Comparison of ENCODE assay signal across 8 mouse cellular contexts in genomic region chr9:20971751-20972140, GRCm38 (mm10). TPM values are rescaled to one million over a fixed set of nuclear protein-coding genes. Genes with fewer than 3 reads are reported as not detected.
DNase-seq lines count a peak whose midpoint lies in the region; ATAC-seq and TF ChIP-seq lines count a peak whose summit lies in the region.

No protein-coding gene starts in this region.

- no peak overlapping the region for H3K9ac ChIP-seq in kidney, embryonic 15.5 days
- no peak overlapping the region for H3K9ac ChIP-seq in embryonic facial prominence, embryonic 15.5 days
- H3K9ac ChIP-seq in midbrain, postnatal 0 days (replicated peaks; ENCODE audit: low read length, poor library complexity, severe bottlenecking) = peak overlapping the region; percentile 25; the same call in 1 of the 2 replicates

- H3K9me3 ChIP-seq in kidney, embryonic 15.5 days (replicated peaks) = no peaks in the 10 kb centered on the region
- H3K9me3 ChIP-seq in embryonic facial prominence, embryonic 15.5 days (replicated peaks) = no peaks in the 10 kb centered on the region
- H3K9me3 ChIP-seq in hindbrain, embryonic 10.5 days = no peaks in the 10 kb centered on the region
- no peaks in the 10 kb centered on the region for H3K9me3 ChIP-seq in midbrain, postnatal 0 days (ENCODE audit: low read length)

- H3K27ac ChIP-seq in kidney, embryonic 15.5 days = peak overlapping the region; percentile 90
- peak overlapping the region; percentile 99 for H3K27ac ChIP-seq in embryonic facial prominence, embryonic 15.5 days (replicated peaks)
- peak overlapping the region; percentile 83 for H3K27ac ChIP-seq in hindbrain, embryonic 10.5 days
- H3K27ac ChIP-seq in midbrain, postnatal 0 days (ENCODE audit: low read depth, low read length) = peak overlapping the region; percentile 44; the same call in 1 of the 2 replicates

- DNase-seq in kidney, adult 18-20 months = no peak
- DNase-seq in hindbrain, embryonic 10.5 days (ENCODE audit: low spot score) = peak; percentile 28
- DNase-seq in midbrain, postnatal 0 days (ENCODE audit: low spot score) = no peak
- no peak for DNase-seq in thymus, postnatal 10 days (ENCODE audit: low spot score in 2 of 2)
- no peak for DNase-seq in yolk sac, embryonic 10.5 days (ENCODE audit: low spot score)
- DNase-seq in ovary, postnatal 36 days (ENCODE audit: low spot score) = no peak

- no peak for TF ChIP-seq CTCF in midbrain, postnatal 0 days (IDR thresholded peaks at IDR 0.05)

- 25% methylated on average over 7 of the region's 7 CpGs for WGBS in kidney, embryonic 15.5 days
- WGBS in embryonic facial prominence, embryonic 15.5 days = 15% methylated on average over 7 of the region's 7 CpGs
- WGBS in hindbrain, embryonic 10.5 days = 59% methylated on average over 7 of the region's 7 CpGs
- WGBS in midbrain, postnatal 0 days = 76% methylated on average over 7 of the region's 7 CpGs

- H3K4me2 ChIP-seq in kidney, embryonic 15.5 days = peak overlapping the region; percentile 91
- H3K4me2 ChIP-seq in embryonic facial prominence, embryonic 15.5 days (replicated peaks) = peak overlapping the region; percentile 85
- no peak overlapping the region for H3K4me2 ChIP-seq in midbrain, postnatal 0 days (ENCODE audit: low read depth, low read length, poor library complexity, severe bottlenecking)

- H3K36me3 ChIP-seq in kidney, embryonic 15.5 days = peaks cover 29% of the 10 kb centered on the region
- peaks cover 31% of the 10 kb centered on the region for H3K36me3 ChIP-seq in embryonic facial prominence, embryonic 15.5 days
- H3K36me3 ChIP-seq in hindbrain, embryonic 10.5 days = peaks cover 27% of the 10 kb centered on the region
- H3K36me3 ChIP-seq in midbrain, postnatal 0 days (ENCODE audit: insufficient read depth, low read length) = peaks cover 12% of the 10 kb centered on the region

- peaks cover 50% of the 10 kb centered on the region for H3K4me1 ChIP-seq in kidney, embryonic 15.5 days
- H3K4me1 ChIP-seq in embryonic facial prominence, embryonic 15.5 days = peaks cover 61% of the 10 kb centered on the region
- H3K4me1 ChIP-seq in hindbrain, embryonic 10.5 days (replicated peaks) = peaks cover 50% of the 10 kb centered on the region
- peaks cover 7% of the 10 kb centered on the region; the same call in 1 of the 2 replicates for H3K4me1 ChIP-seq in midbrain, postnatal 0 days (ENCODE audit: insufficient read depth, low read length)

- H3K4me3 ChIP-seq in kidney, embryonic 15.5 days (replicated peaks) = peak overlapping the region; percentile 88
- peak overlapping the region; percentile 97 for H3K4me3 ChIP-seq in embryonic facial prominence, embryonic 15.5 days (replicated peaks)
- peak overlapping the region; percentile 28 for H3K4me3 ChIP-seq in hindbrain, embryonic 10.5 days
- no peak overlapping the region for H3K4me3 ChIP-seq in midbrain, postnatal 0 days (ENCODE audit: low read depth, low read length)

- no peaks in the 10 kb centered on the region for H3K27me3 ChIP-seq in kidney, embryonic 15.5 days
- H3K27me3 ChIP-seq in embryonic facial prominence, embryonic 15.5 days = no peaks in the 10 kb centered on the region
- peaks cover 12% of the 10 kb centered on the region; the same call in 1 of the 2 replicates for H3K27me3 ChIP-seq in hindbrain, embryonic 10.5 days (ENCODE audit: insufficient read depth, poor library complexity, severe bottlenecking)
- H3K27me3 ChIP-seq in midbrain, postnatal 0 days (ENCODE audit: insufficient read depth, low read length) = no peaks in the 10 kb centered on the region

- peak; percentile 59 for ATAC-seq in kidney, embryonic 15.5 days (replicated peaks; ENCODE audit: low FRiP score)
- ATAC-seq in embryonic facial prominence, embryonic 15.5 days (ENCODE audit: insufficient number of reproducible peaks, low FRiP score, low TSS enrichment, low read depth) = peak; percentile 67
- ATAC-seq in midbrain, postnatal 0 days (ENCODE audit: low FRiP score) = 0 out of 2 replicates have a peak, but pooled peaks have one; percentile 4

RNA-seq across cellular contexts. Expression of gene S1pr2, which starts 4.8 kb away (rescaled TPM):
- 29.8 and 32.7 TPM in 2 replicates for polyA plus RNA-seq in kidney, embryonic 15.5 days (2015; fragmentation: Nextera tagmentation; extraction: Ambion mirVana)
- 61.8 and 68.5 TPM in 2 replicates for polyA plus RNA-seq in embryonic facial prominence, embryonic 15.5 days (2015; fragmentation: Nextera tagmentation; extraction: Ambion mirVana)
- polyA plus RNA-seq in hindbrain, embryonic 10.5 days (2016; fragmentation: Nextera tagmentation; extraction: Ambion mirVana) = 24.2 and 25.2 TPM in 2 replicates
- 4.7 and 7.3 TPM in 2 replicates for total RNA-seq in midbrain, postnatal 0 days (2014; rRNA removed)
- polyA plus RNA-seq in midbrain, postnatal 0 days (2015; fragmentation: Nextera tagmentation; extraction: Ambion mirVana) = 5.5 and 7.2 TPM in 2 replicates

RNA-seq across cellular contexts. Expression of gene Dnmt1, which starts 12.1 kb away (rescaled TPM):
- polyA plus RNA-seq in kidney, embryonic 15.5 days (2015; fragmentation: Nextera tagmentation; extraction: Ambion mirVana) = 96.9 and 108 TPM in 2 replicates
- polyA plus RNA-seq in embryonic facial prominence, embryonic 15.5 days (2015; fragmentation: Nextera tagmentation; extraction: Ambion mirVana) = 77.2 and 78.4 TPM in 2 replicates
- polyA plus RNA-seq in hindbrain, embryonic 10.5 days (2016; fragmentation: Nextera tagmentation; extraction: Ambion mirVana) = 104 and 150 TPM in 2 replicates
- 94.6 and 97.7 TPM in 2 replicates for total RNA-seq in midbrain, postnatal 0 days (2014; rRNA removed)
- 40.8 and 42.1 TPM in 2 replicates for polyA plus RNA-seq in midbrain, postnatal 0 days (2015; fragmentation: Nextera tagmentation; extraction: Ambion mirVana)

RNA-seq across cellular contexts. Expression of gene Mrpl4, which starts 30.8 kb away (rescaled TPM):
- polyA plus RNA-seq in kidney, embryonic 15.5 days (2015; fragmentation: Nextera tagmentation; extraction: Ambion mirVana) = 140 and 143 TPM in 2 replicates
- 122 and 126 TPM in 2 replicates for polyA plus RNA-seq in embryonic facial prominence, embryonic 15.5 days (2015; fragmentation: Nextera tagmentation; extraction: Ambion mirVana)
- polyA plus RNA-seq in hindbrain, embryonic 10.5 days (2016; fragmentation: Nextera tagmentation; extraction: Ambion mirVana) = 136 and 150 TPM in 2 replicates
- 62.9 and 80.9 TPM in 2 replicates for total RNA-seq in midbrain, postnatal 0 days (2014; rRNA removed)
- 105 TPM in 2 replicates for polyA plus RNA-seq in midbrain, postnatal 0 days (2015; fragmentation: Nextera tagmentation; extraction: Ambion mirVana)

RNA-seq across cellular contexts. Expression of gene Icam1, which starts 44.0 kb away (rescaled TPM):
- polyA plus RNA-seq in kidney, embryonic 15.5 days (2015; fragmentation: Nextera tagmentation; extraction: Ambion mirVana) = 10.8 and 13.7 TPM in 2 replicates
- polyA plus RNA-seq in embryonic facial prominence, embryonic 15.5 days (2015; fragmentation: Nextera tagmentation; extraction: Ambion mirVana) = 20.7 and 21.7 TPM in 2 replicates
- polyA plus RNA-seq in hindbrain, embryonic 10.5 days (2016; fragmentation: Nextera tagmentation; extraction: Ambion mirVana) = 5.1 and 5.8 TPM in 2 replicates
- total RNA-seq in midbrain, postnatal 0 days (2014; rRNA removed) = 4.5 and 5.2 TPM in 2 replicates
- 3.4 and 3.6 TPM in 2 replicates for polyA plus RNA-seq in midbrain, postnatal 0 days (2015; fragmentation: Nextera tagmentation; extraction: Ambion mirVana)

RNA-seq across cellular contexts. Expression of gene Icam4, which starts 57.4 kb away (rescaled TPM):
- polyA plus RNA-seq in kidney, embryonic 15.5 days (2015; fragmentation: Nextera tagmentation; extraction: Ambion mirVana) = 2.0 and 2.7 TPM in 2 replicates
- 0.59 and 1.0 TPM in 2 replicates for polyA plus RNA-seq in embryonic facial prominence, embryonic 15.5 days (2015; fragmentation: Nextera tagmentation; extraction: Ambion mirVana)
- polyA plus RNA-seq in hindbrain, embryonic 10.5 days (2016; fragmentation: Nextera tagmentation; extraction: Ambion mirVana) = 5.9 and 6.0 TPM in 2 replicates
- not detected in 2 replicates for total RNA-seq in midbrain, postnatal 0 days (2014; rRNA removed)
- 0.30 TPM in 1 of 2 replicates, not detected in the other for polyA plus RNA-seq in midbrain, postnatal 0 days (2015; fragmentation: Nextera tagmentation; extraction: Ambion mirVana)

Comparison
In these comparisons a context has a peak if more than half of its experiments do, and no peak if none do; other contexts are left out.
1. ATAC-seq: peak in every context shown above with its lines; median percentile 67 in embryonic facial prominence, embryonic 15.5 days; 59 in kidney, embryonic 15.5 days; 4 in midbrain, postnatal 0 days.
2. H3K27ac ChIP-seq: peak in every context shown above with its lines; median percentile 99 in embryonic facial prominence, embryonic 15.5 days; 90 in kidney, embryonic 15.5 days; 83 in hindbrain, embryonic 10.5 days; 44 in midbrain, postnatal 0 days.